Mouse (Mus musculus) forebrain, embryonic 15.5 days (tissue): ENCODE results near the gene Lef1. TPM values are rescaled to one million over a fixed set of nuclear protein-coding genes. Genes with fewer than 3 reads are reported as not detected.
A peak's percentile ranks its signal among the peaks of the same experiment; 100 is the strongest.

ENCODE experiments used
- ATAC-seq: fragments of 200-750 bp; cut with Nextera tagmentation; replicated peaks from 2 replicates; pipeline ENCODE4 v1.8.0; 2017; ENCODE audit warnings: mild to moderate bottlenecking, moderate TSS enrichment, moderate library complexity
- H3K27ac ChIP-seq: fragments of 300-500 bp; sonication (generic); replicated peaks from 2 replicates; pipeline ENCODE4 v1.5.1; 2015; ENCODE audit warnings: mild to moderate bottlenecking, inconsistent platforms
- H3K27me3 ChIP-seq: fragments of 300-500 bp; sonication (generic); 2 replicates; pipeline ENCODE4 v1.6.1; 2015; ENCODE audit warnings: inconsistent platforms
- H3K36me3 ChIP-seq: fragments of 300-500 bp; sonication (generic); 2 replicates; pipeline ENCODE4 v1.6.1; 2015; ENCODE audit warnings: mild to moderate bottlenecking, inconsistent platforms
- H3K4me1 ChIP-seq: fragments of 300-500 bp; sonication (generic); 2 replicates; pipeline ENCODE4 v1.6.1; 2015; ENCODE audit warnings: inconsistent platforms
- H3K4me2 ChIP-seq: fragments of 300-500 bp; sonication (generic); replicated peaks from 2 replicates; pipeline ENCODE4 v1.6.1; 2015; ENCODE audit warnings: mild to moderate bottlenecking, inconsistent platforms
- H3K4me3 ChIP-seq: fragments of 300-500 bp; sonication (generic); 2 replicates; pipeline ENCODE4 v1.5.1; 2015; ENCODE audit warnings: mild to moderate bottlenecking, inconsistent platforms
- H3K9ac ChIP-seq: fragments of 300-500 bp; sonication (generic); replicated peaks from 2 replicates; pipeline ENCODE4 v1.6.1; 2015; ENCODE audit warnings: mild to moderate bottlenecking, inconsistent platforms
- H3K9me3 ChIP-seq: fragments of 300-500 bp; sonication (generic); 2 replicates; pipeline ENCODE4 v1.6.1; 2016; ENCODE audit warnings: inconsistent platforms
- WGBS: fragments of 180-500 bp; shearing (Covaris S2); methylation state at CpG from one replicate; pipeline ENCODE4 v1.1.7; 2015; ENCODE audit warnings: mixed read lengths; 5-methylcytosine and 5-hydroxymethylcytosine counted together
- polyA plus RNA-seq: library from polyadenylated mRNA; unstranded; fragments of >200 nt; fragmentation: Nextera tagmentation; extraction: Ambion mirVana; gene quantifications from 2 replicates; pipeline ENCODE4 v1.2.1, GENCODE M21; 2015

The Lef1 gene
- polyA plus RNA-seq, 1 experiment from 2014 or later: 14.3 TPM

GRCm38 (mm10) chr3:131263766-131264486 lies 153.7 kb downstream of the Lef1 start:
- Histone ChIP-seq H3K4me3 (no peak overlapping the region), H3K4me2 (no peak overlapping the region), H3K27ac (no peak overlapping the region), H3K4me1 (no peaks in the 10 kb centered on the region), H3K9me3 (no peaks in the 10 kb centered on the region), H3K9ac (no peak overlapping the region), H3K27me3 (no peaks in the 10 kb centered on the region), H3K36me3 (no peaks in the 10 kb centered on the region)
- 83% methylated on average over 15 of the region's 15 CpGs for WGBS
- no peak for ATAC-seq

- no peaks in the 10 kb centered on the region for H3K27me3 ChIP-seq
- no peak overlapping the region for H3K4me3 ChIP-seq
- H3K9ac ChIP-seq: no peak overlapping the region
- H3K4me1 ChIP-seq: no peaks in the 10 kb centered on the region
- no peak for ATAC-seq
- no peak overlapping the region for H3K4me2 ChIP-seq
- H3K36me3 ChIP-seq: no peaks in the 10 kb centered on the region
- 86% methylated on average over 8 of the region's 8 CpGs for WGBS
- no peak overlapping the region for H3K27ac ChIP-seq
- no peaks in the 10 kb centered on the region for H3K9me3 ChIP-seq
Measured at GRCm38 (mm10) chr3:131265516-131265915, 155.2 kb downstream of the Lef1 start.

- no peaks in the 10 kb centered on the region for H3K36me3 ChIP-seq
- no peak overlapping the region for H3K4me3 ChIP-seq
- H3K4me1 ChIP-seq: no peaks in the 10 kb centered on the region
- no peaks in the 10 kb centered on the region for H3K9me3 ChIP-seq
- no peaks in the 10 kb centered on the region for H3K27me3 ChIP-seq
- no peak overlapping the region for H3K9ac ChIP-seq
- ATAC-seq: no peak
- no peak overlapping the region for H3K4me2 ChIP-seq
- WGBS: 75% methylated on average over 3 of the region's 3 CpGs
- no peak overlapping the region for H3K27ac ChIP-seq
Measured at GRCm38 (mm10) chr3:131266366-131267050, 156.2 kb downstream of the Lef1 start.

- H3K4me2 ChIP-seq: no peak overlapping the region
- no peaks in the 10 kb centered on the region for H3K36me3 ChIP-seq
- 17% methylated on average over 6 of the region's 6 CpGs for WGBS
- no peaks in the 10 kb centered on the region for H3K9me3 ChIP-seq
- H3K4me3 ChIP-seq: no peak overlapping the region
- H3K27me3 ChIP-seq: no peaks in the 10 kb centered on the region
- no peak overlapping the region for H3K27ac ChIP-seq
- no peak for ATAC-seq
- no peaks in the 10 kb centered on the region; the same call in 1 of the 2 replicates for H3K4me1 ChIP-seq
- H3K9ac ChIP-seq: no peak overlapping the region
Measured at GRCm38 (mm10) chr3:131270381-131270780, 160.1 kb downstream of the Lef1 start.

GRCm38 (mm10) chr3:131271157-131271556 lies 160.9 kb downstream of the Lef1 start:
- Histone ChIP-seq H3K9ac (peak overlapping the region; percentile 61; the same call in 1 of the 2 replicates), H3K9me3 (no peaks in the 10 kb centered on the region), H3K4me2 (peak overlapping the region; percentile 79), H3K27me3 (no peaks in the 10 kb centered on the region), H3K36me3 (no peaks in the 10 kb centered on the region), H3K4me3 (peak overlapping the region; percentile 66), H3K4me1 (no peaks in the 10 kb centered on the region; the same call in 1 of the 2 replicates), H3K27ac (no peak overlapping the region)
- no peak for ATAC-seq
- WGBS: 8% methylated on average over 8 of the region's 8 CpGs

- WGBS: under 1% methylated on average over 54 of the region's 54 CpGs
- no peaks in the 10 kb centered on the region for H3K9me3 ChIP-seq
- H3K4me2 ChIP-seq: peak within 1 kb of the TSS; percentile 79
- no peak within 1 kb of the TSS; the same call in 1 of the 2 replicates for H3K27ac ChIP-seq
- no peaks in the 10 kb centered on the region for H3K36me3 ChIP-seq
- H3K27me3 ChIP-seq: no peaks in the 10 kb centered on the region
- peak within 1 kb of the TSS; percentile 61 for H3K9ac ChIP-seq
- peak within 1 kb of the TSS; percentile 66 for H3K4me3 ChIP-seq
- no peaks in the 10 kb centered on the region; the same call in 1 of the 2 replicates for H3K4me1 ChIP-seq
- ATAC-seq: peak; percentile 96
Measured at GRCm38 (mm10) chr3:131271559-131272373, 161.5 kb downstream of the Lef1 start, which contains the start of gene Hadh. Gene Hadh, minus strand, starts transcription at chr3:131272101.

GRCm38 (mm10) chr3:131272374-131273100 lies 162.3 kb downstream of the Lef1 start:
- Histone ChIP-seq H3K4me1 (no peaks in the 10 kb centered on the region; the same call in 1 of the 2 replicates), H3K27me3 (no peaks in the 10 kb centered on the region), H3K36me3 (no peaks in the 10 kb centered on the region), H3K4me3 (peak overlapping the region; percentile 66), H3K4me2 (peak overlapping the region; percentile 79), H3K9ac (peak overlapping the region; percentile 61; the same call in 1 of the 2 replicates), H3K27ac (no peak overlapping the region), H3K9me3 (no peaks in the 10 kb centered on the region)
- no peak; the same call in 1 of the 2 replicates for ATAC-seq
- WGBS: 62% methylated on average over 10 of the region's 10 CpGs

Other genes with a start within 250 kb of the Lef1 start
- gene Hadh, start 161.6 kb downstream of the Lef1 start, polyA plus RNA-seq: 22.3 and 25.3 TPM in 2 replicates
- gene Cyp2u1, start 192.8 kb downstream of the Lef1 start, polyA plus RNA-seq: 4.6 and 6.0 TPM in 2 replicates